Mouse (Mus musculus) midbrain, embryonic 16.5 days (tissue): ENCODE measurements around the gene Foxred2. TPM values are rescaled to one million over a fixed set of nuclear protein-coding genes. Genes with fewer than 3 reads are reported as not detected.

Experiments
- ATAC-seq: fragments of 200-750 bp; cut with Nextera tagmentation; 2 replicates; pipeline ENCODE4 v1.8.0; 2017; ENCODE audit warnings: moderate TSS enrichment
- H3K27ac ChIP-seq: fragments of 300-500 bp; sonication (generic); 2 replicates; pipeline ENCODE4 v1.5.1; 2014; ENCODE audit warnings: mild to moderate bottlenecking, low read length, mixed read lengths
- H3K27me3 ChIP-seq: fragments of 300-500 bp; sonication (generic); 2 replicates; pipeline ENCODE4 v1.6.1; 2014; ENCODE audit warnings: low read depth, low read length, mixed read lengths; ENCODE audit not compliant: control insufficient read depth, insufficient read depth
- H3K36me3 ChIP-seq: fragments of 300-500 bp; sonication (generic); 2 replicates; pipeline ENCODE4 v1.6.1; 2014; ENCODE audit warnings: mild to moderate bottlenecking, low read length, moderate library complexity, mixed read lengths; ENCODE audit not compliant: control insufficient read depth, insufficient read depth
- H3K4me1 ChIP-seq: fragments of 300-500 bp; sonication (generic); 2 replicates; pipeline ENCODE4 v1.6.1; 2014; ENCODE audit warnings: mild to moderate bottlenecking, low read length, mixed read lengths; ENCODE audit not compliant: control insufficient read depth, insufficient read depth
- H3K4me2 ChIP-seq: fragments of 300-500 bp; sonication (generic); 2 replicates; pipeline ENCODE4 v1.6.1; 2014; ENCODE audit warnings: mild to moderate bottlenecking, low read length, mixed read lengths
- H3K4me3 ChIP-seq: fragments of 300-500 bp; sonication (generic); 2 replicates; pipeline ENCODE4 v1.5.1; 2014; ENCODE audit warnings: low read depth, mild to moderate bottlenecking, low read length, moderate library complexity, mixed read lengths
- H3K9ac ChIP-seq: fragments of 300-500 bp; sonication (generic); 2 replicates; pipeline ENCODE4 v1.6.1; 2014; ENCODE audit warnings: low read depth, low read length, mixed read lengths
- H3K9me3 ChIP-seq: fragments of 300-500 bp; sonication (generic); replicated peaks from 2 replicates; pipeline ENCODE4 v1.6.1; 2014; ENCODE audit warnings: mild to moderate bottlenecking, low read length, mixed read lengths; ENCODE audit not compliant: control insufficient read depth, poor library complexity, severe bottlenecking
- WGBS: fragments of 180-500 bp; shearing (Covaris S2); extraction: QIAGEN DNeasy Blood & Tissue Kit; methylation state at CpG from one replicate; pipeline ENCODE4 v1.1.7; 2014; 5-methylcytosine and 5-hydroxymethylcytosine counted together
- polyA plus RNA-seq: library from polyadenylated mRNA; unstranded; fragments of >200 nt; fragmentation: Nextera tagmentation; extraction: Ambion mirVana; gene quantifications from 2 replicates; pipeline ENCODE4 v1.2.1, GENCODE M21; 2015

The Foxred2 gene
- polyA plus RNA-seq, 1 experiment from 2014 or later, result 11.0 TPM

GRCm38 (mm10) chr15:77934326-77934725, 22.2 kb downstream of the Foxred2 start:
- H3K36me3 ChIP-seq, result no peaks in the 10 kb centered on the region
- H3K27ac ChIP-seq, result no peak overlapping the region
- WGBS, result 79% methylated on average over 11 of the region's 11 CpGs
- H3K4me2 ChIP-seq, result no peak overlapping the region
- H3K9ac ChIP-seq, result no peak overlapping the region
- H3K4me1 ChIP-seq, result peaks cover 13% of the 10 kb centered on the region
- ATAC-seq, result no peak
- H3K9me3 ChIP-seq, result no peaks in the 10 kb centered on the region
- no peaks in the 10 kb centered on the region for H3K27me3 ChIP-seq
- H3K4me3 ChIP-seq, result no peak overlapping the region

- Histone ChIP-seq H3K27me3 (no peaks in the 10 kb centered on the region), H3K4me3 (peak overlapping the region; percentile 21; the same call in 1 of the 2 replicates), H3K9me3 (no peaks in the 10 kb centered on the region), H3K27ac (no peak overlapping the region), H3K4me2 (peak overlapping the region; percentile 52), H3K9ac (peak overlapping the region; percentile 56; the same call in 1 of the 2 replicates), H3K36me3 (no peaks in the 10 kb centered on the region), H3K4me1 (peaks cover 13% of the 10 kb centered on the region)
- ATAC-seq, result no peak
- under 1% methylated on average over 14 of the region's 14 CpGs for WGBS
These were observed 22.8 kb downstream of the Foxred2 start for GRCm38 (mm10) chr15:77933770-77934169.

DNA sequence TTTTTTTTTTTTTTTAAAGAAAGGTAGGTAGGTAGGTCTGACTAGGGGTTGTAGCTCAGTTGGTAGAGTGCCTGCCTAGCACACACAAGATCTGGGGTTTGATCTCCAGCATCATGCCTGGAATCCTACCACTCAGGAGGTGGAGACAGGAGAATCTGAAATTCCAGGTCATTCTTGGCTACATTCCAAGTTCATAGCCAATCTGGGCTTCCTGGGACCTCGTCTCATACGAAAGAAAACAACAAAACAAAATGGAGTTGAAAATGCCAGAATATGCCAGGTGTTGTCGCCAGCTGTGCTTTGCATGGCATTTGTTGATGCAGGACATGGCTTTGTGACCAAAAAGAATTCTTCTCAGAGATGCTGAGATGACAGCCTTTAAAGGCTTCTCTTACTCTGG, 23.3 kb downstream of the Foxred2 start:
- Histone ChIP-seq H3K27me3 (no peaks in the 10 kb centered on the region), H3K9me3 (no peaks in the 10 kb centered on the region), H3K27ac (no peak overlapping the region), H3K4me3 (no peak overlapping the region), H3K9ac (peak overlapping the region; percentile 56; the same call in 1 of the 2 replicates), H3K4me2 (no peak overlapping the region; the same call in 1 of the 2 replicates), H3K36me3 (no peaks in the 10 kb centered on the region), H3K4me1 (peaks cover 14% of the 10 kb centered on the region)
- ATAC-seq, result no peak
- 73% methylated on average over 3 of the region's 3 CpGs for WGBS

- Histone ChIP-seq H3K36me3 (no peaks in the 10 kb centered on the region), H3K27me3 (no peaks in the 10 kb centered on the region), H3K4me1 (peaks cover 22% of the 10 kb centered on the region), H3K27ac (no peak overlapping the region), H3K4me2 (no peak overlapping the region), H3K9me3 (no peaks in the 10 kb centered on the region), H3K4me3 (no peak overlapping the region), H3K9ac (no peak overlapping the region)
- WGBS, result 76% methylated on average over 6 of the region's 6 CpGs
- ATAC-seq, result no peak
These were observed 24.9 kb downstream of the Foxred2 start for GRCm38 (mm10) chr15:77931689-77932016.

GRCm38 (mm10) chr15:77930986-77931688, 25.4 kb downstream of the Foxred2 start:
- H3K36me3 ChIP-seq, result no peaks in the 10 kb centered on the region
- H3K27ac ChIP-seq, result no peak overlapping the region
- peaks cover 22% of the 10 kb centered on the region for H3K4me1 ChIP-seq
- WGBS, result 84% methylated on average over 6 of the region's 6 CpGs
- H3K9me3 ChIP-seq, result no peaks in the 10 kb centered on the region
- H3K9ac ChIP-seq, result no peak overlapping the region
- no peaks in the 10 kb centered on the region for H3K27me3 ChIP-seq
- H3K4me3 ChIP-seq, result no peak overlapping the region
- no peak overlapping the region for H3K4me2 ChIP-seq
- no peak for ATAC-seq

DNA sequence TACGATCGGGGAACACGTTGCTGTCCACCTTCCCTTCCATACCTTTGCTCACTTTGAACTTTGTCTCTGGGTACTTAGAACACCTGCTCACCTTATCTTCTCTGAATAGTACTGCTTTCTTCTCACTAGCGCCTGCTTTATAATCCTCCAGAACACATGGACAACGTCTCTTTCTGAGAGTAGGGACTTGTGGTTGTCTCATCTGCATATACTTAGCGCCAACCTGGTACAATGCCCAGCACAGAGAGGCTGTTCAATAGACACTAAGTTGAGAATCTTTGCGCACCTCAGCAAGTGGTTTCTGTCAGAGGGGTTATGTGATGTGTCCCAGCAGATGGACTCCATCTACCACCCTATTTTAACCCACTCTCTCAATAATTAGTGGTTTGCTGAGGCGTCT, 26.7 kb downstream of the Foxred2 start:
- no peaks in the 10 kb centered on the region for H3K36me3 ChIP-seq
- peak overlapping the region; percentile 66 for H3K4me2 ChIP-seq
- WGBS, result 53% methylated on average over 8 of the region's 8 CpGs
- no peak for ATAC-seq
- no peak overlapping the region for H3K27ac ChIP-seq
- H3K9me3 ChIP-seq, result no peaks in the 10 kb centered on the region
- peaks cover 22% of the 10 kb centered on the region for H3K4me1 ChIP-seq
- peak overlapping the region; percentile 64 for H3K4me3 ChIP-seq
- H3K9ac ChIP-seq, result peak overlapping the region; percentile 61
- no peaks in the 10 kb centered on the region for H3K27me3 ChIP-seq

- Histone ChIP-seq H3K9ac (peak within 1 kb of the TSS; percentile 82), H3K9me3 (no peaks in the 10 kb centered on the region), H3K4me1 (peaks cover 19% of the 10 kb centered on the region), H3K4me2 (peak within 1 kb of the TSS; percentile 66), H3K27me3 (no peaks in the 10 kb centered on the region), H3K27ac (peak within 1 kb of the TSS; percentile 95), H3K4me3 (peak within 1 kb of the TSS; percentile 64), H3K36me3 (peaks cover 8% of the 10 kb centered on the region; the same call in 1 of the 2 replicates)
- peak; percentile 96 for ATAC-seq
- WGBS, result under 1% methylated on average over 30 of the region's 34 CpGs
These were observed 27.7 kb downstream of the Foxred2 start, which contains the start of gene Txn2 for GRCm38 (mm10) chr15:77928673-77929331. Gene Txn2 (minus strand): TSS chr15:77929006.

- Histone ChIP-seq H3K27me3 (no peaks in the 10 kb centered on the region), H3K4me2 (peak overlapping the region; percentile 66), H3K9me3 (no peaks in the 10 kb centered on the region), H3K27ac (peak overlapping the region; percentile 95; the same call in 1 of the 2 replicates), H3K4me3 (peak overlapping the region; percentile 64), H3K9ac (peak overlapping the region; percentile 82), H3K36me3 (peaks cover 15% of the 10 kb centered on the region), H3K4me1 (peaks cover 15% of the 10 kb centered on the region)
- 27% methylated on average over 4 of the region's 4 CpGs for WGBS
- ATAC-seq, result 0 out of 2 replicates have a peak, but pooled peaks have one; percentile 23
These were observed 28.4 kb downstream of the Foxred2 start for GRCm38 (mm10) chr15:77928091-77928490.

GRCm38 (mm10) chr15:77926921-77927320, 29.6 kb downstream of the Foxred2 start:
- H3K9me3 ChIP-seq, result no peaks in the 10 kb centered on the region
- H3K4me3 ChIP-seq, result no peak overlapping the region
- no peak overlapping the region for H3K9ac ChIP-seq
- no peak for ATAC-seq
- no peak overlapping the region for H3K4me2 ChIP-seq
- H3K36me3 ChIP-seq, result peaks cover 21% of the 10 kb centered on the region
- 92% methylated on average over 5 of the region's 5 CpGs for WGBS
- H3K27ac ChIP-seq, result no peak overlapping the region
- H3K4me1 ChIP-seq, result peaks cover 15% of the 10 kb centered on the region
- H3K27me3 ChIP-seq, result no peaks in the 10 kb centered on the region
